Mouse (Mus musculus) forelimb bud, embryonic 11.5 days (tissue): ENCODE measurements at regions not wholly inside any gene's neighbourhood (a gene's known extent, or its start where the extent isn't known, plus 50 kb on each side); places are given as distances from the start of the nearest gene placed in this dataset.

Experiments used
- DNase-seq: peaks from one replicate; pipeline ENCODE4 v3.0.0-alpha.2; 2012; ENCODE audit warnings: low read depth, low spot score

DNA sequence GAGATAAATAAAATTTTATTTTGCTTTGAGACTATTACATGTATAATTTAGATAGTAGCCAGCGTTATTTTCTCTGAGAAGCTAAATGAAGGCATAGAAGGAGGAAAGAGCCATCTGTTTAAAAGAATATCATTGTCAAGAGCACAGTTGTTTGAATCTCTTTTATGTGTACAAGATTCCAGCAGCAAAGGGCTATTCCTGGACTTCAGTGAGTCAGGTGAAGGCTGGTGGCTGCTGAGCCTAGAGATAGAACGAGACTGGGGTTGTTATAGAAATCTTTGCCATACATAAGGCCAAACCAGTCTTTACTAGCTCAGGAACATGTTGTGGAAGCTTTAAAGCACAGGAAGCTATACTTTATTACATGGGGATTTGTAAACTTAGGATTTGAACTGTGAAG is 261.6 kb downstream of the Adcyap1 start:
- DNase-seq: no peak

GRCm38 (mm10) chr17:93463621-93464211 is 264.9 kb downstream of the Adcyap1 start:
- no peak for DNase-seq

DNA sequence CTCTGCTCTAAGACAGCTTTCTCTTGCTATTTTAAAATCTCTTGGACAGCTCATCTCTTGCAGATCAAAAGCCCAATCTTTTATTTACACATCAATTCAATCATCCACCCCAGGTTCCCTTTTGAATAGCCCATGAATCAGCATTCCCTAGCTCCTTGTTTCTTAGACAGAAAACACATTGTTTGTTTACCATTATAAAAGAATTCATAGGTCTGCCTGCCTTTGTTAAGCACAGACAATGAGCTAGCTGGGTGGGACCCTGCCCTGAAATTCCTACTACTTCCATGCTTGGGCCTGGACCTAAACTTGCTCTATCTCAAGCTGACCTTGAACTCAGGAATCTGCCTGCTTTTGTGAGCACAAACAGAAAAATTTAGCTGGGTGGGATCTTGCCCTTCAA is 283.6 kb downstream of the Adcyap1 start:
- DNase-seq: no peak

GRCm38 (mm10) chr17:93484540-93484939 is 285.7 kb downstream of the Adcyap1 start:
- DNase-seq: no peak

DNA sequence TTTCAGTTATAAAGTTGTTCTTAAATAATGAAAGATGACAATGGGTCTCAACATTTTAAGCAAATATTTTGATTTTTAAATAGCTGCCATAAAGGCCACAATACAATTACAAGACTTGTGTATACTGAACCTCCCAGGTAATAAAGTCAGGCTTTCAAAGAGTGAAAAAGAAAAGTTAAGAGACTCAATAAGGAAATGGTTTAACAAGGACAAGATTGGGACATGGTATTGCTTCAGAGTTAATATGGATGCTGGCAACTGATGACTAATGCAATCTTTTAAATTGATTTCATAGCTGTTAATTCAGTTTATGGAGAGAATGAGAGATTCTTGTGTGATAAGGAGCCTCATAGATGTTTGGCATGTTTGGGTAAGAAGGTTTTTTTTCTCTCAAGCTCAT is 287.6 kb downstream of the Adcyap1 start:
- DNase-seq: no peak

- no peak for DNase-seq
These were observed 291.3 kb downstream of the Adcyap1 start for GRCm38 (mm10) chr17:93489988-93490732.

GRCm38 (mm10) chr17:93508882-93509594 is 310.2 kb downstream of the Adcyap1 start:
- no peak for DNase-seq

GRCm38 (mm10) chr17:93523406-93523805 is 324.6 kb downstream of the Adcyap1 start:
- no peak for DNase-seq

DNA sequence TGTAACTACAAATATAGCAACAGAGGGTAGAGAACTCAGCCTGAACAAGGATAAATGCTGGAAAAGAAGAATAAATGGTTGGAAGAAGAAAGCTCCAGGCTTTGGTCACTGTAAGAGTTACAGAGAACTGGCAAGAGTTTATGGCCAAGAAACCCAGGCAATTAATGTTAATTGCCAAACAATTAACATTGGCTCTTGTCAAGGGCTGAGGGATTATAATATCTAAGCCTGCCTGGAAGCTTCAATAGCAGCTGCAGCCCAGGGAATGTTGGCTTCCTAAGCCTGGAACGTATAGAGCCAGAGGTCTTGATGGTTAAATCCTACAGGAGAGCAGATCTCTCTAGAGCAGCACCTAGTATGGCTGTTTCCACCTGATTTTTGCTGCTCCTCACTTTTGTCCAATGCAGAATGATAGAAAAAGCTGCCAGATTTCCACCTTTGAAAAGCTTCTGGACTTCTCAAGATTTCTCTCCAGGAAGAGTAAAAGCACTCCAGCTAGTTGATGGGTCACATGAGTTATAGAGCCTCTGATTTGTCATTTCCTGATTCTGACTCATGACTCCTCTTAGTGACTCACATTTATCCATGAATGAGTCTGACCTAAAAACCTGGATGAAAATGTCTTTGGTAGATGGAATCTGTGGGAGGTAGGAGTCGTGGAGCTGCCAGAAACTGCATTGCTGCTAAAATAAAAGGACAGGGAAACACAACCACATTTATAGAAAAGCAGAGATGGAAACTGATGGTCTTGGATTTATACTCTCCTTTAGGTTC is 327.2 kb downstream of the Adcyap1 start:
- DNase-seq: no peak

DNA sequence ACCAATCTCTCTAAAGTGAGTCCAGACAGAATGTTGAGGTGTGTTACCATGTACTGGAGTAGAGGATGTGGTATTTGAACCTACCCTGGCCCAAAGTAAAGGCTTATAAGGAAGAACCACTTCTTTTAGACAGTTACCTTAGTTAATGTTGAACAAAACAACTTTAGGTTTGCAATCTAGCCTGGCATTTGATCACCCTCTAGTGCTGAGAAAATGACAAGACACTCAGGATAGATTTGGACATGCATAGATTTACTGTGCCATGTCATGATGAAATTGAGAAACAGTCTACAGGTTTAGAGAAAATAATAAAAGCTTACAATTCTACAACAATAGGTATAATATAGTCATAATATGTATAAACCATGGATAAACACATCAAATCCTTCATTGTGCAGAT is 333.7 kb downstream of the Adcyap1 start:
- no peak for DNase-seq

GRCm38 (mm10) chr17:93534945-93535344 is 336.1 kb downstream of the Adcyap1 start:
- no peak for DNase-seq

DNA sequence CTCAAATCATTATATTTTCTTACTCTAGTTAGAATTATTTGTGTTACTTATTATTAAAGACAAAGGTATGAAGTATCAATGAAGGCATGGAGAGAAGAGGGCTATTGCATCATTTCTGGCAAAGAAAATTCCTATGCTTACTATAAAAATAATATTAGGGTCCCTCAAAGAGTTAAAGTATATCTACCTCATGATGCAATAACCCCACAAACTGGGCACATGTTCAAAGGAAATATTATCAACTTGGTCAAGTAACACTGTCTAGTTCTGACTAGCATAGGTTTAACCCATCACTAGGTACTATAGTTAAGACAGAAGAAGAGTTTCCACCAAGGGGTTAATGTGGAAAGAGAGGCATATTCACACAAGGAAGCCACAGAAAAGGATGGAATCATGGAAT is 336.9 kb downstream of the Adcyap1 start:
- DNase-seq: no peak

DNA sequence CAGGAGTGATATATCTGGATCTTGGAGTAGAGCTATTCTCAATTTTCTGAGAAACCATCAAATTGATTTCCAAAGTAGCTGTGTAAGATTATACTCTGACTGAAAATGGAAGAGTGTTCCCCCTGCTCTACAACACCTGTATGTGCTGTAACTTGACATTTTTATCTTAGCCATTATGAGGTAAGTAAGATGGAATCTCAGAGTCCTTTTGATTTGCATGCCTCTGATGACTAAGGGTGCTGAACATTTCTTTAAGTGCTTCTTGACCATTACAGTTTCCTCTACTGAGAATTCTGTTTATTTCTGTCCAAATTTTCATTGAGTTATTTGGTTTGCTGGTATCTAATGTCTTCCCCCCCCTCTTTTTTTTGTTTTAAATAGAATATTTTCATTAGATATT is 343.0 kb downstream of the Adcyap1 start:
- DNase-seq: no peak

DNA sequence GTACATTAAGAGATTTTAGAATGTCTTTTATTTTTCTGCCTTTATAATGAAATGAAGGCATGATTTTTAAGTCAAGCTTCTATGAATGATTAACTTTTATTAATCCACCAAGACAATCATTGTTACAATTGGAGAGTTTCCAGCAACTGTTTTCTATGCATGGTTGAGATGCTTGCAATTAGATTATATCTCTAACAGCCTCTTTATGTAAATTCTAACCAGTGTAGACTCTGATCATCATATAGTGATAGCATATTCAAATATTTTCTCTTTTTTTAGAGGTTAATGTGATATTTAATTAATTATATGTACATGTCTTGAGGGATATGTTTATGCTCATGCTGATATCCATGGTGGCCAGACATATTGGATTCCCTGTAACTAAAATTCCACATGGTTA is 351.5 kb downstream of the Adcyap1 start:
- DNase-seq: no peak

DNA sequence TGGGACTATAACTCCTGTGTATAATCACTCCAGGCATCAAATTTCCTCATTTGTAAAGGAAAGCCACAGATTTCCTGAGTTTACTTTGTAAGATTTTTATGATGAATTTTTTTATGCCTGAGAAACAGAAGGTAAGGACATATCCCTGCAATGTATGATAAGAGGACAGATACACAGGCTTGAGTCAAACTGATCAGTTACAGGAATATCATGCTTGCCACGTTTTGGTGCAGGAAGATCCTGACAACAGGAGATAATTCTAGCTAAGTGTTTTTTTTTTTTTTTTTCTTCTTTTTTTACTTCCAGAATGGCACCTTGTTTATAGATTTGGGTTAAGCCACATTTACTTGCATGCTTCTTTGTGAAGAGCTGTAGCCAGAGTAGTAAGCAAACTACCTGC is 357.1 kb downstream of the Adcyap1 start:
- DNase-seq: no peak

GRCm38 (mm10) chr17:93563277-93563772 is 364.5 kb downstream of the Adcyap1 start:
- DNase-seq: peak; percentile 4

GRCm38 (mm10) chr17:93579981-93580380 is 381.2 kb downstream of the Adcyap1 start:
- no peak for DNase-seq

DNA sequence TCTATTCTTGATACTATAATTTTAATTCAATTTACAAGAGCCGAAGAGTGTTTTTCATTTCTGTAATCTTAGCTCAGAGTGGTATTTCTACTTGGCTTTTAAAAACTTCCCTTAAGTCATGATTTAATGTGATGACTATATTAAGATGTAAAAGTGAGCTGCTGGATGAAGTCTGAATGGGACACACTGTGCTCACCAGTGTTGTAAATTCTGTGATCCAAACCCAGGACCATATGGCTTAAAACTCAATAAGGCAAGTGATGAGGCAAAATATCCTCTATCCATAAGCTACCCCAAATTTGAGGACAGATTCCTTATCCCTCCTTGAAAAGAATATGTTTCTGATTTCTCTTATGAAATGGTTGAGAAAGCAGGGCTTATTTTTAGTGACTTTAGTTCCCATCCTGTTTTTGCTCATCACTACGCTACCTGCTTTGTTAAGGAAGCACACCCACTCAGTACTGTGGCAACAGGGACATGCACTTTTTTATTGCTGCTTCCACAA is 399.4 kb downstream of the Adcyap1 start:
- no peak for DNase-seq

DNA sequence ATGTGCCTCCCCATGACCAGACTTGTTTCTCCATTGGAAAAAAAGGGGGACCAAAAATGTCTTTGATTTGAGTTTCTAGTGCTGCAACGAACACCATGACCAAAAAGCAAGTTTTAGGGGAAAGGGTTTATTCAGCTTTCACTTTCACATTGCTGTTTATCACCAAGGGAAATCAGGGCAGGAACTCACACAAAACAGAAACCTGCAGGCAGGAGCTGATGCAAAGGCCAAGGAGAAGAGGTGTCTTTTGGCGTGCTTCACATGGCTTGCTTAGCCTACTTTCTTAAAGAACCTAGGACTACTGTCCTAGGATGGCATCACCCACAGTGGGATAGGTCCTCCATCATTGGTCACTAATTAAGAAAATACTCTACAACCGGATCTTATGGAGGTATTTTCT is 401.4 kb downstream of the Adcyap1 start:
- no peak for DNase-seq

GRCm38 (mm10) chr17:93609261-93609660 is 410.4 kb downstream of the Adcyap1 start:
- DNase-seq: no peak

- DNase-seq: no peak
These were observed 411.3 kb downstream of the Adcyap1 start for GRCm38 (mm10) chr17:93609942-93610596.
